Mouse (Mus musculus): ENCODE results near the gene Fkbp15.

Gene Fkbp15

GRCm38 (mm10) chr4:62318294-62318693 lies 42.1 kb downstream of the Fkbp15 start:
- no peak for DNase-seq (ENCODE audit: low spot score in 2 of 2)

- no peak for DNase-seq (ENCODE audit: low spot score in 2 of 2)
Measured at GRCm38 (mm10) chr4:62316456-62316855, 43.9 kb downstream of the Fkbp15 start.

- DNase-seq (ENCODE audit: low spot score in 2 of 2), result no peak
Measured at GRCm38 (mm10) chr4:62314516-62314915, 45.8 kb downstream of the Fkbp15 start.

GRCm38 (mm10) chr4:62313641-62314211 lies 46.6 kb downstream of the Fkbp15 start:
- no peak for DNase-seq (ENCODE audit: low spot score in 2 of 2)

GRCm38 (mm10) chr4:62312821-62313220 lies 47.5 kb downstream of the Fkbp15 start:
- DNase-seq (ENCODE audit: low spot score in 2 of 2), result no peak

GRCm38 (mm10) chr4:62308406-62308805 lies 51.9 kb downstream of the Fkbp15 start:
- no peak for DNase-seq (ENCODE audit: low spot score in 2 of 2)

GRCm38 (mm10) chr4:62306840-62307239 lies 53.5 kb downstream of the Fkbp15 start:
- DNase-seq (ENCODE audit: low spot score in 2 of 2), result no peak

GRCm38 (mm10) chr4:62306301-62306700 lies 54.0 kb downstream of the Fkbp15 start:
- DNase-seq (ENCODE audit: low spot score in 2 of 2), result no peak

- no peak for DNase-seq (ENCODE audit: low spot score in 2 of 2)
Measured at GRCm38 (mm10) chr4:62303288-62303687, 57.1 kb downstream of the Fkbp15 start.

- DNase-seq (ENCODE audit: low spot score in 2 of 2), result no peak
Measured at GRCm38 (mm10) chr4:62302795-62303194, 57.6 kb downstream of the Fkbp15 start.

GRCm38 (mm10) chr4:62300001-62300400 lies 60.3 kb downstream of the Fkbp15 start:
- no peak for DNase-seq (ENCODE audit: low spot score in 2 of 2)

- no peak for DNase-seq (ENCODE audit: low spot score in 2 of 2)
Measured at GRCm38 (mm10) chr4:62297280-62298130, 62.8 kb downstream of the Fkbp15 start.

- DNase-seq (ENCODE audit: low spot score in 2 of 2), result no peak
Measured at GRCm38 (mm10) chr4:62294741-62295140, 65.6 kb downstream of the Fkbp15 start.

- peak in 1 of 2 experiments; percentile 49 for DNase-seq (ENCODE audit: low spot score in 2 of 2)
Measured at GRCm38 (mm10) chr4:62293219-62293861, 67.0 kb downstream of the Fkbp15 start.

GRCm38 (mm10) chr4:62292461-62293180 lies 67.7 kb downstream of the Fkbp15 start:
- DNase-seq (ENCODE audit: low spot score in 2 of 2), result no peak

GRCm38 (mm10) chr4:62290816-62291505 lies 69.4 kb downstream of the Fkbp15 start:
- DNase-seq (ENCODE audit: low spot score in 2 of 2), result peak in 1 of 2 experiments; percentile 1

GRCm38 (mm10) chr4:62289226-62289625 lies 71.1 kb downstream of the Fkbp15 start:
- no peak for DNase-seq (ENCODE audit: low spot score in 2 of 2)

- no peak for DNase-seq (ENCODE audit: low spot score in 2 of 2)
Measured at GRCm38 (mm10) chr4:62286992-62287900, 73.1 kb downstream of the Fkbp15 start.

- peak; percentile 81 to 83 for DNase-seq (ENCODE audit: low spot score in 2 of 2)
Measured at GRCm38 (mm10) chr4:62286257-62286991, 73.9 kb downstream of the Fkbp15 start.

GRCm38 (mm10) chr4:62285576-62285975 lies 74.8 kb downstream of the Fkbp15 start:
- no peak for DNase-seq (ENCODE audit: low spot score in 2 of 2)
